In genomic region chr5:146963118-146963936, GRCm38 (mm10) we compare ENCODE assay signal across 8 mouse cellular contexts. TPM values are rescaled to one million over a fixed set of nuclear protein-coding genes. Genes with fewer than 3 reads are reported as not detected.
DNase-seq lines count a peak whose midpoint lies in the region; ATAC-seq and TF ChIP-seq lines count a peak whose summit lies in the region.

Gene Mtif3 (minus strand): TSS chr5:146963800.

- WGBS in cerebellum, adult 2 months = under 1% methylated on average over 46 of the region's 46 CpGs
- WGBS in forebrain, postnatal 0 days = 1% methylated on average over 46 of the region's 46 CpGs
- under 1% methylated on average over 46 of the region's 46 CpGs for WGBS in lung, embryonic 16.5 days

- H3K9me3 ChIP-seq in MEL (replicated peaks; ENCODE audit: insufficient read depth, low read length) = no peaks in the 10 kb centered on the region
- no peaks in the 10 kb centered on the region for H3K9me3 ChIP-seq in forebrain, postnatal 0 days (ENCODE audit: low read length)
- H3K9me3 ChIP-seq in lung, embryonic 16.5 days (ENCODE audit: control insufficient read depth, low read length) = no peaks in the 10 kb centered on the region; the same call in 1 of the 2 replicates

- TF ChIP-seq EP300 in MEL (IDR thresholded peaks at IDR 0.05; ENCODE audit: low read depth in 1 of 2, low read length in 2 of 2) = peak in 1 of 2 experiments; percentile 20; a peak in 1 of 4 replicates

- peak; percentile 86 for ATAC-seq in forebrain, postnatal 0 days
- ATAC-seq in lung, embryonic 16.5 days (ENCODE audit: low read depth) = peak; percentile 85

- 0 out of 2 replicates have a peak within 1 kb of the TSS, but pooled peaks have one; percentile 14 for H3K27ac ChIP-seq in MEL (ENCODE audit: control insufficient read depth, low read depth, low read length)
- peak within 1 kb of the TSS; percentile 61 for H3K27ac ChIP-seq in cerebellum, adult 2 months (ENCODE audit: insufficient read depth, low read length)
- H3K27ac ChIP-seq in forebrain, postnatal 0 days (ENCODE audit: low read depth, low read length) = peak within 1 kb of the TSS; percentile 75
- peak within 1 kb of the TSS; percentile 73 for H3K27ac ChIP-seq in lung, embryonic 16.5 days (ENCODE audit: low read length)

- H3K36me3 ChIP-seq in MEL (ENCODE audit: control insufficient read depth in 1 of 2, insufficient read depth in 2 of 2, low read length in 2 of 2) = peaks cover 3% of the 10 kb centered on the region in 2 experiments; a peak in 2 of 4 replicates
- H3K36me3 ChIP-seq in forebrain, postnatal 0 days (ENCODE audit: insufficient read depth) = peaks cover 9% of the 10 kb centered on the region
- H3K36me3 ChIP-seq in lung, embryonic 16.5 days (ENCODE audit: control insufficient read depth, insufficient read depth, low read length) = peaks cover 7% of the 10 kb centered on the region; the same call in 1 of the 2 replicates

- H3K4me3 ChIP-seq in MEL (ENCODE audit: control insufficient read depth in 1 of 2, insufficient read depth in 1 of 2, low read depth in 2 of 2, low read length in 2 of 2) = peak within 1 kb of the TSS; percentile 90 to 93
- peak within 1 kb of the TSS; percentile 85 for H3K4me3 ChIP-seq in cerebellum, adult 2 months (replicated peaks; ENCODE audit: insufficient read depth, low read depth, low read length)
- H3K4me3 ChIP-seq in forebrain, postnatal 0 days (ENCODE audit: low read depth, low read length) = peak within 1 kb of the TSS; percentile 77
- peak within 1 kb of the TSS; percentile 97 for H3K4me3 ChIP-seq in lung, embryonic 16.5 days (ENCODE audit: low read length)

- H3K4me1 ChIP-seq in MEL (ENCODE audit: control insufficient read depth in 1 of 2, insufficient read depth in 2 of 2, low read length in 2 of 2) = peaks cover 0 to 8% of the 10 kb centered on the region in 2 experiments; a peak in 1 of 4 replicates
- peaks cover 4% of the 10 kb centered on the region; the same call in 1 of the 2 replicates for H3K4me1 ChIP-seq in cerebellum, adult 2 months (ENCODE audit: control insufficient read depth, insufficient read depth, low read length)
- H3K4me1 ChIP-seq in forebrain, postnatal 0 days (ENCODE audit: insufficient read depth) = peaks cover 3% of the 10 kb centered on the region; the same call in 1 of the 2 replicates
- peaks cover 5% of the 10 kb centered on the region for H3K4me1 ChIP-seq in lung, embryonic 16.5 days (replicated peaks; ENCODE audit: control insufficient read depth, insufficient read depth, low read length)

- peak within 1 kb of the TSS; percentile 66 for H3K4me2 ChIP-seq in forebrain, postnatal 0 days (ENCODE audit: low read depth)
- H3K4me2 ChIP-seq in lung, embryonic 16.5 days (ENCODE audit: low read depth, low read length) = peak within 1 kb of the TSS; percentile 84

- peaks cover 0 to 4% of the 10 kb centered on the region in 2 experiments; a peak in 1 of 4 replicates for H3K27me3 ChIP-seq in MEL (ENCODE audit: control insufficient read depth in 1 of 2, insufficient read depth in 2 of 2, low read length in 2 of 2)
- no peaks in the 10 kb centered on the region for H3K27me3 ChIP-seq in cerebellum, adult 2 months (ENCODE audit: control insufficient read depth, insufficient read depth, low read length)
- no peaks in the 10 kb centered on the region for H3K27me3 ChIP-seq in forebrain, postnatal 0 days (ENCODE audit: insufficient read depth, low read length)
- no peaks in the 10 kb centered on the region for H3K27me3 ChIP-seq in lung, embryonic 16.5 days (ENCODE audit: control insufficient read depth, insufficient read depth, low read depth, low read length)

- peak; percentile 97 for DNase-seq in MEL (ENCODE audit: low read depth, low spot score)
- DNase-seq in cerebellum, adult 2 months = peak; percentile 89 to 90
- peak; percentile 94 for DNase-seq in forebrain, postnatal 0 days
- DNase-seq in heart, postnatal 4 days = peak; percentile 81
- DNase-seq in layer of hippocampus, adult 9-10 months (ENCODE audit: low spot score) = peak; percentile 49
- peak; percentile 62 for DNase-seq in ovary, postnatal 10 days (ENCODE audit: low spot score)
- peak; percentile 76 to 78 for DNase-seq in thymus, postnatal 10 days (ENCODE audit: low spot score in 2 of 2)

- TF ChIP-seq CTCF in MEL (IDR thresholded peaks at IDR 0.05 in 2 of 3, conservative IDR thresholded peaks at IDR 0.05 in 1 of 3; ENCODE audit: control insufficient read depth in 1 of 3, insufficient read depth in 1 of 3, low read depth in 2 of 3, low read length in 3 of 3, poor library complexity in 1 of 3, severe bottlenecking in 1 of 3) = no peak
- TF ChIP-seq CTCF in cerebellum, adult 2 months (IDR thresholded peaks at IDR 0.05; ENCODE audit: borderline replicate concordance, insufficient read depth, low read depth, low read length) = no peak
- no peak for TF ChIP-seq CTCF in forebrain, postnatal 0 days (IDR thresholded peaks at IDR 0.05; ENCODE audit: low read depth)

- peak; percentile 67 to 87; a peak in 3 of 4 replicates for TF ChIP-seq POLR2A in MEL (IDR thresholded peaks at IDR 0.05; ENCODE audit: control insufficient read depth in 1 of 2, insufficient read depth in 1 of 2, low read depth in 1 of 2, low read length in 2 of 2, poor library complexity in 1 of 2)
- TF ChIP-seq POLR2A in cerebellum, adult 2 months (IDR thresholded peaks at IDR 0.05; ENCODE audit: borderline replicate concordance, insufficient read depth, low read length) = peak; percentile 78

- peaks cover 8% of the 10 kb centered on the region for H3K79me2 ChIP-seq in MEL (ENCODE audit: control insufficient read depth, insufficient read depth, low read length, poor library complexity)

- peak within 1 kb of the TSS; percentile 83 for H3K9ac ChIP-seq in MEL (ENCODE audit: control insufficient read depth, low read depth, low read length, poor library complexity, severe bottlenecking)
- H3K9ac ChIP-seq in forebrain, postnatal 0 days = peak within 1 kb of the TSS; percentile 70
- peak within 1 kb of the TSS; percentile 94 for H3K9ac ChIP-seq in lung, embryonic 16.5 days (ENCODE audit: low read length)

- TF ChIP-seq RAD21 in MEL (IDR thresholded peaks at IDR 0.05; ENCODE audit: low read depth, low read length) = no peak

TF ChIP-seq in MEL, 35 proteins besides CTCF, POLR2A, EP300 and RAD21 (continues in another document):
- TF ChIP-seq CHD2 (IDR thresholded peaks at IDR 0.05; ENCODE audit: low read length) = no peak
- peak; percentile 63; the same call in 1 of the 2 replicates for TF ChIP-seq KAT2A (conservative IDR thresholded peaks at IDR 0.05; ENCODE audit: low read depth, low read length)
- 0 out of 2 replicates have a peak, but pooled peaks have one; percentile 34 for TF ChIP-seq MEF2A (IDR thresholded peaks at IDR 0.05; ENCODE audit: extremely low read depth, insufficient replicate concordance, low read depth, low read length, poor library complexity, severe bottlenecking)
- TF ChIP-seq JUND (IDR thresholded peaks at IDR 0.05; ENCODE audit: low read depth, low read length) = no peak
- TF ChIP-seq TBP (IDR thresholded peaks at IDR 0.05; ENCODE audit: low read depth, low read length) = peak; percentile 71
- TF ChIP-seq CHD1 (IDR thresholded peaks at IDR 0.05; ENCODE audit: low read depth, low read length) = no peak
- TF ChIP-seq ZMIZ1 (IDR thresholded peaks at IDR 0.05; ENCODE audit: low read depth, low read length) = peak; percentile 65; the same call in 1 of the 2 replicates
- peak; percentile 39 for TF ChIP-seq TCF12 (IDR thresholded peaks at IDR 0.05; ENCODE audit: low read depth, low read length)
- TF ChIP-seq MAFK (IDR thresholded peaks at IDR 0.05; ENCODE audit: borderline replicate concordance, low read depth, low read length) = no peak
- peak; percentile 79; the same call in 1 of the 2 replicates for TF ChIP-seq POLR2AphosphoS2 (IDR thresholded peaks at IDR 0.05; ENCODE audit: low read length)
- TF ChIP-seq ZC3H11A (IDR thresholded peaks at IDR 0.05; ENCODE audit: low read depth, low read length) = no peak
- no peak for TF ChIP-seq USF1 (IDR thresholded peaks at IDR 0.05; ENCODE audit: low read depth, low read length)
- no peak for TF ChIP-seq UBTF (IDR thresholded peaks at IDR 0.05; ENCODE audit: borderline replicate concordance, insufficient read depth, low read depth, low read length)
- peak; percentile 97 for TF ChIP-seq ELF1 (IDR thresholded peaks at IDR 0.05; ENCODE audit: low read depth, low read length)
- TF ChIP-seq GABPA (IDR thresholded peaks at IDR 0.05; ENCODE audit: low read depth, low read length) = no peak
- TF ChIP-seq E2F4 (IDR thresholded peaks at IDR 0.05; ENCODE audit: borderline replicate concordance, low read depth, low read length) = no peak
- TF ChIP-seq BHLHE40 (IDR thresholded peaks at IDR 0.05; ENCODE audit: borderline replicate concordance, low read depth, low read length) = peak; percentile 11; the same call in 1 of the 2 replicates
- no peak for TF ChIP-seq RCOR1 (IDR thresholded peaks at IDR 0.05; ENCODE audit: low read depth, low read length)
- no peak for TF ChIP-seq POLR2AphosphoS5 (IDR thresholded peaks at IDR 0.05; ENCODE audit: borderline replicate concordance, low read depth, low read length)
- TF ChIP-seq MAX (IDR thresholded peaks at IDR 0.05; ENCODE audit: low read length) = peak; percentile 13; the same call in 1 of the 2 replicates
- TF ChIP-seq NELFE (IDR thresholded peaks at IDR 0.05; ENCODE audit: low read depth, low read length) = peak; percentile 86
- no peak; the same call in 1 of the 2 replicates for TF ChIP-seq ZKSCAN1 (IDR thresholded peaks at IDR 0.05; ENCODE audit: low read depth, low read length)
- TF ChIP-seq MAZ (IDR thresholded peaks at IDR 0.05; ENCODE audit: low read depth, low read length) = peak; percentile 86
- TF ChIP-seq MYC (IDR thresholded peaks at IDR 0.05; ENCODE audit: low read depth, low read length) = peak; percentile 78; the same call in 1 of the 2 replicates
- peak; percentile 93 for TF ChIP-seq HCFC1 (IDR thresholded peaks at IDR 0.05; ENCODE audit: low read depth, low read length)
- peak; percentile 87 for TF ChIP-seq MXI1 (IDR thresholded peaks at IDR 0.05; ENCODE audit: low read depth, low read length)
- no peak for TF ChIP-seq MYB (IDR thresholded peaks at IDR 0.05; ENCODE audit: low read depth, low read length)
- peak; percentile 98 for TF ChIP-seq SIN3A (IDR thresholded peaks at IDR 0.05; ENCODE audit: low read length)

RNA-seq across cellular contexts. Expression of gene Mtif3, which starts in this region (rescaled TPM):
- total RNA-seq in MEL (2012; rRNA removed) = 22.3 and 22.7 TPM in 2 replicates
- polyA plus RNA-seq in MEL (2012; ENCODE audit: insufficient read depth in 1 of 2, insufficient read length in 2 of 2, low read depth in 1 of 2, low replicate concordance in 2 of 2, missing spikeins in 1 of 2) = 10 to 100 TPM in 1 of 2 experiments, not detected in 1; 38.2 TPM
- polyA plus RNA-seq in cerebellum, adult 2 months (2012; rRNA removed) = 21.9 and 23.4 TPM in 2 replicates
- total RNA-seq in forebrain, postnatal 0 days (2014; rRNA removed) = 17.1 and 22.6 TPM in 2 replicates
- 17.6 and 18.6 TPM in 2 replicates for polyA plus RNA-seq in forebrain, postnatal 0 days (2015; fragmentation: Nextera tagmentation; extraction: Ambion mirVana)
- 10 to 100 TPM; 13.3 to 15.7 TPM for total RNA-seq in heart, postnatal 4 days (2021)
- polyA plus RNA-seq in lung, embryonic 16.5 days (2015; fragmentation: Nextera tagmentation; extraction: Ambion mirVana) = 20.2 and 21.0 TPM in 2 replicates

Comparison
In these comparisons a context has a peak if more than half of its experiments do, and no peak if none do; other contexts are left out.
1. Peak in every context shown above with its lines: DNase-seq, ATAC-seq, H3K4me3 ChIP-seq and H3K27ac ChIP-seq.
2. H3K27ac ChIP-seq: peak in every context shown above with its lines; median percentile 75 in forebrain, postnatal 0 days; 73 in lung, embryonic 16.5 days; 61 in cerebellum, adult 2 months; 14 in MEL.